Mouse (Mus musculus): ENCODE data around the gene Pdzk1.

- TF ChIP-seq POLR2A (IDR thresholded peaks at IDR 0.05; ENCODE audit: extremely low read depth, insufficient read depth, low read length) = no peak
- no peak for TF ChIP-seq CTCF (IDR thresholded peaks at IDR 0.05; ENCODE audit: extremely low read depth, insufficient read depth, low read length)
These were observed at the start of gene Pdzk1, which contains the start of gene Cd160 for GRCm38 (mm10) chr3:96828984-96829383.
